ENCODE assay signal across 9 mouse cellular contexts in the genomic region with DNA sequence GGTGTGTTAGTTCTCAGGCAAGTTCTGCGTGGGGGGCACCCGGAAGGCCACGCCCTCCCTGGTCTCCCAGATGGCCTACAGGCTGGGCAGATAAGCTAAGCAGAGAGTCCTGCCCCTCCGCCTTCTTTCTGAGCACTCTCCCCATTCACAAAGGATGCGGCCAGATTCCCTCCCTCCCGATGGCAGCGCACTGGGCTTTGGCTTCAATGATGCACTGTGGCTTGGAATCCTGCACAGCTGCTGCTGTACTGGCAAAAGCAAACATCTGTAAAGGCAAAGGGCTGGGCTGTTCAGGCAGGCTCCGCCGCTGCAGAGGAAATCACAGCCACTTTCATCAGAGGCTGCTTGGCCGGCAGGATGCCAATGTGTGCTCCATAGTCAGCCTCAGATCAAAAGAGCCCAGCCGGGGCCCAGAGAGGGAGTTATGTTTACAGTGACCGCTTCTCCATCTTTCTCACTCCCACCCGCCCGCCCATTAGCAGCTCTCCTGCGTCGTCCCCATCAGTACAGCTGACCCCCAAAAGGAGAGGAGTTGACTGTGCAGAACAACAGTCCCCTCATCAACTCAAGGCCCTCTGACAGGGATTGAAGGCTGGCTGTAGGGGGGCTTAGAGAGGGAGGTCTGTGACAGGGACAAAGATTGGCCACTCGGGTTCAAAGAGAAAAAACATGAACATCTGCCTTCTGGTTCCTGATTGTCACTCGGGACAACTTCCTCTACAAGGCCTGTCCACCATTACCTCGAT. TPM values are rescaled to one million over a fixed set of nuclear protein-coding genes. Genes with fewer than 3 reads are reported as not detected.
DNase-seq lines count a peak whose midpoint lies in the region; ATAC-seq and TF ChIP-seq lines count a peak whose summit lies in the region.
"Had no signal": no experiment of that assay in that cellular context is flagged by ENCODE, and none has a peak within 500 bp of the region (broad histone marks: within the 10 kb centered on the region; RNA-seq: fewer than 3 reads in every experiment).

No protein-coding gene starts in this region.

- H3K9me3 ChIP-seq in forebrain, embryonic 15.5 days: no peaks in the 10 kb centered on the region
- H3K9me3 ChIP-seq in hindbrain, postnatal 0 days (ENCODE audit: low read length): no peaks in the 10 kb centered on the region
- no peaks in the 10 kb centered on the region for H3K9me3 ChIP-seq in lung, embryonic 14.5 days (ENCODE audit: low read depth, low read length)

- TF ChIP-seq CTCF in bone marrow macrophage, adult 2 months (IDR thresholded peaks at IDR 0.05; ENCODE audit: low read depth, low read length): no peak
- TF ChIP-seq CTCF in hindbrain, postnatal 0 days (IDR thresholded peaks at IDR 0.05; ENCODE audit: low read depth): no peak
- TF ChIP-seq CTCF in lung, embryonic 14.5 days (IDR thresholded peaks at IDR 0.05; ENCODE audit: low read depth): no peak

- TF ChIP-seq POLR2A in bone marrow macrophage, adult 2 months (IDR thresholded peaks at IDR 0.05; ENCODE audit: borderline replicate concordance, low read depth, low read length): no peak

- peaks cover 56% of the 10 kb centered on the region for H3K4me1 ChIP-seq in bone marrow macrophage, adult 2 months (ENCODE audit: control insufficient read depth, insufficient read depth, low read length)
- peaks cover 57% of the 10 kb centered on the region for H3K4me1 ChIP-seq in forebrain, embryonic 15.5 days
- peaks cover 43% of the 10 kb centered on the region for H3K4me1 ChIP-seq in hindbrain, postnatal 0 days (ENCODE audit: insufficient read depth, low read length)
- H3K4me1 ChIP-seq in lung, embryonic 14.5 days (ENCODE audit: insufficient read depth): peaks cover 44% of the 10 kb centered on the region

- no peaks in the 10 kb centered on the region for H3K27me3 ChIP-seq in forebrain, embryonic 15.5 days
- no peaks in the 10 kb centered on the region for H3K27me3 ChIP-seq in hindbrain, postnatal 0 days (ENCODE audit: insufficient read depth, low read length)
- H3K27me3 ChIP-seq in lung, embryonic 14.5 days (ENCODE audit: insufficient read depth, low read length): no peaks in the 10 kb centered on the region
- H3K27me3 ChIP-seq: Patski had no signal

- H3K27ac ChIP-seq in bone marrow macrophage, adult 2 months (ENCODE audit: insufficient read depth, low read depth, low read length): peak overlapping the region; percentile 58
- H3K27ac ChIP-seq in forebrain, embryonic 15.5 days (replicated peaks): peak overlapping the region; percentile 86
- peak overlapping the region; percentile 82 for H3K27ac ChIP-seq in hindbrain, postnatal 0 days
- H3K27ac ChIP-seq in lung, embryonic 14.5 days (ENCODE audit: low read depth): peak overlapping the region; percentile 96

- H3K9ac ChIP-seq in forebrain, embryonic 15.5 days (replicated peaks): peak overlapping the region; percentile 28
- peak overlapping the region; percentile 10; the same call in 1 of the 2 replicates for H3K9ac ChIP-seq in hindbrain, postnatal 0 days (replicated peaks; ENCODE audit: low read length)
- peak overlapping the region; percentile 17 for H3K9ac ChIP-seq in lung, embryonic 14.5 days

- peaks cover 39% of the 10 kb centered on the region for H3K36me3 ChIP-seq in forebrain, embryonic 15.5 days
- peaks cover 31% of the 10 kb centered on the region for H3K36me3 ChIP-seq in hindbrain, postnatal 0 days (ENCODE audit: insufficient read depth, low read length)
- H3K36me3 ChIP-seq in lung, embryonic 14.5 days (ENCODE audit: insufficient read depth): peaks cover 31% of the 10 kb centered on the region

- H3K4me3 ChIP-seq in bone marrow macrophage, adult 2 months (ENCODE audit: insufficient read depth, low read length): peak overlapping the region; percentile 34
- H3K4me3 ChIP-seq in forebrain, embryonic 15.5 days: peak overlapping the region; percentile 15; the same call in 1 of the 2 replicates
- no peak overlapping the region for H3K4me3 ChIP-seq in hindbrain, postnatal 0 days (ENCODE audit: low read length)
- peak overlapping the region; percentile 1; the same call in 1 of the 2 replicates for H3K4me3 ChIP-seq in lung, embryonic 14.5 days (ENCODE audit: low read depth, low read length)

- H3K4me2 ChIP-seq in forebrain, embryonic 15.5 days (replicated peaks): peak overlapping the region; percentile 38
- H3K4me2 ChIP-seq in hindbrain, postnatal 0 days (ENCODE audit: low read depth, low read length): peak overlapping the region; percentile 41
- peak overlapping the region; percentile 54 for H3K4me2 ChIP-seq in lung, embryonic 14.5 days

- peak; percentile 53 for DNase-seq in layer of hippocampus, adult 11-12 months (ENCODE audit: low spot score)
- DNase-seq in layer of hippocampus, adult 18-20 months (ENCODE audit: low spot score in 2 of 2): no peak
- DNase-seq in hindbrain, postnatal 0 days (ENCODE audit: low spot score): peak; percentile 84
- DNase-seq in lung, embryonic 14.5 days: peak; percentile 98
- DNase-seq in ovary, postnatal 14 days (ENCODE audit: low spot score): peak; percentile 63
- no peak for DNase-seq in spleen, postnatal 36 days (ENCODE audit: low spot score in 2 of 2)

- peak; percentile 65 for ATAC-seq in forebrain, embryonic 15.5 days (replicated peaks)
- peak; percentile 44; the same call in 1 of the 2 replicates for ATAC-seq in hindbrain, postnatal 0 days
- ATAC-seq in lung, embryonic 14.5 days (ENCODE audit: insufficient read depth): peak; percentile 92
- ATAC-seq: Patski had no signal

- 7% methylated on average over 18 of the region's 19 CpGs for WGBS in forebrain, embryonic 15.5 days
- 5% methylated on average over 19 of the region's 19 CpGs for WGBS in hindbrain, postnatal 0 days
- WGBS in lung, embryonic 14.5 days: 3% methylated on average over 19 of the region's 19 CpGs

RNA-seq across cellular contexts. Expression of a gene that starts 21.0 kb away (rescaled TPM):
- 10 to 100 TPM; 38.0 to 43.9 TPM for total RNA-seq in layer of hippocampus, adult 18-20 months (2021)
- polyA plus RNA-seq in bone marrow macrophage, adult 2 months (2012; ENCODE audit: insufficient read depth, insufficient read length, missing spikeins): 16.8 and 18.2 TPM in 2 replicates
- 106 and 109 TPM in 2 replicates for polyA plus RNA-seq in forebrain, embryonic 15.5 days (2015; fragmentation: Nextera tagmentation; extraction: Ambion mirVana)
- 104 and 110 TPM in 2 replicates for total RNA-seq in hindbrain, postnatal 0 days (2014; rRNA removed)
- polyA plus RNA-seq in hindbrain, postnatal 0 days (2015; fragmentation: Nextera tagmentation; extraction: Ambion mirVana): 94.0 and 95.1 TPM in 2 replicates
- 34.8 and 39.3 TPM in 2 replicates for polyA plus RNA-seq in lung, embryonic 14.5 days (2014; fragmentation: Nextera tagmentation; extraction: Ambion mirVana)

RNA-seq across cellular contexts. Expression of a gene that starts 37.7 kb away (rescaled TPM):
- 10 to 100 TPM; 46.3 to 48.5 TPM for total RNA-seq in layer of hippocampus, adult 18-20 months (2021)
- 0.51 and 0.64 TPM in 2 replicates for polyA plus RNA-seq in bone marrow macrophage, adult 2 months (2012; ENCODE audit: insufficient read depth, insufficient read length, missing spikeins)
- polyA plus RNA-seq in forebrain, embryonic 15.5 days (2015; fragmentation: Nextera tagmentation; extraction: Ambion mirVana): 26.9 and 27.5 TPM in 2 replicates
- total RNA-seq in hindbrain, postnatal 0 days (2014; rRNA removed): 46.9 and 65.5 TPM in 2 replicates
- polyA plus RNA-seq in hindbrain, postnatal 0 days (2015; fragmentation: Nextera tagmentation; extraction: Ambion mirVana): 32.6 and 33.9 TPM in 2 replicates
- 9.1 and 9.3 TPM in 2 replicates for polyA plus RNA-seq in lung, embryonic 14.5 days (2014; fragmentation: Nextera tagmentation; extraction: Ambion mirVana)

Comparison
In these comparisons a context has a peak if more than half of its experiments do, and no peak if none do; other contexts are left out.
1. DNase-seq: peak in layer of hippocampus, adult 11-12 months (single experiment), hindbrain, postnatal 0 days (single experiment), lung, embryonic 14.5 days (single experiment) and ovary, postnatal 14 days (single experiment); none in layer of hippocampus, adult 18-20 months (0 of 2) and spleen, postnatal 36 days (0 of 2).
2. Peak in every context shown above with its lines, with median percentiles within 50 percentile points of each other: H3K27ac ChIP-seq, ATAC-seq, H3K4me2 ChIP-seq and H3K9ac ChIP-seq.